Mouse (Mus musculus) liver, embryonic 12.5 days (tissue): Measurements from ENCODE around the gene Yipf1. TPM values are rescaled to one million over a fixed set of nuclear protein-coding genes. Genes with fewer than 3 reads are reported as not detected.
"Not testable (repeated sequence)": the region's sequence is repeated elsewhere in the genome, so short reads cannot be mapped to it uniquely, and the experiment has no call there.

Experiments used
- ATAC-seq: fragments of 200-750 bp; cut with Nextera tagmentation; 2 replicates; pipeline ENCODE4 v1.8.0; 2017; ENCODE audit warnings: moderate number of reproducible peaks, mild to moderate bottlenecking, moderate library complexity
- H3K27ac ChIP-seq: fragments of 300-500 bp; sonication (generic); 2 replicates; pipeline ENCODE4 v1.5.1; 2016; ENCODE audit warnings: mild to moderate bottlenecking
- H3K27me3 ChIP-seq: fragments of 300-500 bp; sonication (generic); replicated peaks from 2 replicates; pipeline ENCODE4 v1.6.1; 2016; ENCODE audit warnings: mild to moderate bottlenecking, moderate library complexity
- H3K36me3 ChIP-seq: fragments of 300-500 bp; sonication (generic); 2 replicates; pipeline ENCODE4 v1.6.1; 2016; ENCODE audit warnings: mild to moderate bottlenecking, moderate library complexity
- H3K4me1 ChIP-seq: fragments of 300-500 bp; sonication (generic); 2 replicates; pipeline ENCODE4 v1.6.1; 2016
- H3K4me2 ChIP-seq: fragments of 300-500 bp; sonication (generic); 2 replicates; pipeline ENCODE4 v1.6.1; 2016; ENCODE audit warnings: mild to moderate bottlenecking, moderate library complexity
- H3K4me3 ChIP-seq: fragments of 300-500 bp; sonication (generic); 2 replicates; pipeline ENCODE4 v1.5.1; 2016; ENCODE audit warnings: mild to moderate bottlenecking, moderate library complexity
- H3K9ac ChIP-seq: fragments of 300-500 bp; sonication (generic); 2 replicates; pipeline ENCODE4 v1.6.1; 2016; ENCODE audit warnings: mild to moderate bottlenecking, moderate library complexity
- H3K9me3 ChIP-seq: fragments of 300-500 bp; sonication (generic); replicated peaks from 2 replicates; pipeline ENCODE4 v1.6.1; 2016; ENCODE audit warnings: mild to moderate bottlenecking, moderate library complexity
- WGBS: fragments of 180-500 bp; shearing (Covaris S2); methylation state at CpG from one replicate; pipeline ENCODE4 v1.1.7; 2016; ENCODE audit not compliant: insufficient replicate concordance; 5-methylcytosine and 5-hydroxymethylcytosine counted together
- polyA plus RNA-seq: library from polyadenylated mRNA; unstranded; fragments of >200 nt; fragmentation: Nextera tagmentation; extraction: Ambion mirVana; gene quantifications from 2 replicates; pipeline ENCODE4 v1.2.1, GENCODE M21; 2016

Yipf1 gene
- polyA plus RNA-seq, 1 experiment from 2014 or later: 28.4 TPM

- no peaks in the 10 kb centered on the region for H3K4me1 ChIP-seq
- H3K4me3 ChIP-seq: no peak overlapping the region
- no peaks in the 10 kb centered on the region for H3K9me3 ChIP-seq
- H3K27ac ChIP-seq: no peak overlapping the region
- no peaks in the 10 kb centered on the region for H3K27me3 ChIP-seq
- no peak for ATAC-seq
- WGBS: 75% methylated on average over 8 of the region's 8 CpGs
- peaks cover 12% of the 10 kb centered on the region; the same call in 1 of the 2 replicates for H3K36me3 ChIP-seq
- H3K9ac ChIP-seq: no peak overlapping the region
- no peak overlapping the region for H3K4me2 ChIP-seq
Observed at GRCm38 (mm10) chr4:107336356-107336755, 22.2 kb downstream of the Yipf1 start.

- no peak for ATAC-seq
- H3K9me3 ChIP-seq: no peaks in the 10 kb centered on the region
- H3K9ac ChIP-seq: no peak overlapping the region
- no peaks in the 10 kb centered on the region for H3K27me3 ChIP-seq
- 81% methylated on average over 5 of the region's 5 CpGs for WGBS
- H3K4me2 ChIP-seq: no peak overlapping the region
- H3K4me1 ChIP-seq: no peaks in the 10 kb centered on the region
- H3K36me3 ChIP-seq: peaks cover 15% of the 10 kb centered on the region; the same call in 1 of the 2 replicates
- H3K27ac ChIP-seq: no peak overlapping the region
- H3K4me3 ChIP-seq: no peak overlapping the region
Observed at GRCm38 (mm10) chr4:107337455-107337854, 23.3 kb downstream of the Yipf1 start.

GRCm38 (mm10) chr4:107341354-107341753 is 27.2 kb downstream of the Yipf1 start:
- Histone ChIP-seq H3K4me1 (no peaks in the 10 kb centered on the region), H3K27me3 (no peaks in the 10 kb centered on the region), H3K9me3 (no peaks in the 10 kb centered on the region), H3K9ac (no peak overlapping the region), H3K36me3 (peaks cover 22% of the 10 kb centered on the region; the same call in 1 of the 2 replicates), H3K27ac (no peak overlapping the region), H3K4me3 (no peak overlapping the region), H3K4me2 (no peak overlapping the region)
- 84% methylated on average over 5 of the region's 5 CpGs for WGBS
- ATAC-seq: no peak

- no peaks in the 10 kb centered on the region for H3K9me3 ChIP-seq
- no peak overlapping the region for H3K27ac ChIP-seq
- H3K27me3 ChIP-seq: no peaks in the 10 kb centered on the region
- no peak overlapping the region for H3K9ac ChIP-seq
- no peak for ATAC-seq
- H3K4me3 ChIP-seq: no peak overlapping the region
- peaks cover 19% of the 10 kb centered on the region; the same call in 1 of the 2 replicates for H3K36me3 ChIP-seq
- H3K4me1 ChIP-seq: peaks cover 10% of the 10 kb centered on the region; the same call in 1 of the 2 replicates
- WGBS: 83% methylated on average over 7 of the region's 7 CpGs
- no peak overlapping the region for H3K4me2 ChIP-seq
Observed at GRCm38 (mm10) chr4:107344612-107345011, 30.4 kb downstream of the Yipf1 start.

GRCm38 (mm10) chr4:107347221-107347620 is 33.1 kb downstream of the Yipf1 start:
- H3K9ac ChIP-seq: no peak overlapping the region
- H3K4me3 ChIP-seq: no peak overlapping the region
- peaks cover 27% of the 10 kb centered on the region; the same call in 1 of the 2 replicates for H3K36me3 ChIP-seq
- no peaks in the 10 kb centered on the region for H3K27me3 ChIP-seq
- ATAC-seq: no peak
- peaks cover 22% of the 10 kb centered on the region for H3K4me1 ChIP-seq
- H3K27ac ChIP-seq: no peak overlapping the region
- H3K9me3 ChIP-seq: no peaks in the 10 kb centered on the region
- 74% methylated on average over 6 of the region's 6 CpGs for WGBS
- no peak overlapping the region for H3K4me2 ChIP-seq

- peaks cover 22% of the 10 kb centered on the region for H3K4me1 ChIP-seq
- H3K27ac ChIP-seq: no peak overlapping the region
- 71% methylated on average over 20 of the region's 20 CpGs for WGBS
- no peaks in the 10 kb centered on the region for H3K27me3 ChIP-seq
- ATAC-seq: no peak
- no peaks in the 10 kb centered on the region for H3K9me3 ChIP-seq
- peaks cover 22% of the 10 kb centered on the region; the same call in 1 of the 2 replicates for H3K36me3 ChIP-seq
- H3K4me2 ChIP-seq: no peak overlapping the region
- 0 out of 2 replicates have a peak overlapping the region, but pooled peaks have one; percentile 6 for H3K9ac ChIP-seq
- no peak overlapping the region for H3K4me3 ChIP-seq
Observed at GRCm38 (mm10) chr4:107348529-107349310, 34.6 kb downstream of the Yipf1 start.

- no peak for ATAC-seq
Observed at GRCm38 (mm10) chr4:107349311-107350008, 35.3 kb downstream of the Yipf1 start.

GRCm38 (mm10) chr4:107351368-107351767 is 37.2 kb downstream of the Yipf1 start:
- no peak for ATAC-seq
- peaks cover 22% of the 10 kb centered on the region for H3K4me1 ChIP-seq
- H3K4me3 ChIP-seq: no peak overlapping the region
- H3K27ac ChIP-seq: no peak overlapping the region
- H3K4me2 ChIP-seq: no peak overlapping the region
- no peaks in the 10 kb centered on the region for H3K27me3 ChIP-seq
- H3K9me3 ChIP-seq: no peaks in the 10 kb centered on the region
- no peak overlapping the region for H3K9ac ChIP-seq
- H3K36me3 ChIP-seq: peaks cover 11% of the 10 kb centered on the region; the same call in 1 of the 2 replicates

More at GRCm38 (mm10) chr4:107349311-107350008, 35.3 kb downstream of the Yipf1 start:
- Histone ChIP-seq H3K27me3 (no peaks in the 10 kb centered on the region), H3K36me3 (peaks cover 20% of the 10 kb centered on the region; the same call in 1 of the 2 replicates), H3K4me3 (no peak overlapping the region), H3K27ac (no peak overlapping the region), H3K9ac (0 out of 2 replicates have a peak overlapping the region, but pooled peaks have one; percentile 6), H3K9me3 (no peaks in the 10 kb centered on the region), H3K4me1 (peaks cover 22% of the 10 kb centered on the region), H3K4me2 (no peak overlapping the region)
- 58% methylated on average over 8 of the region's 8 CpGs for WGBS

GRCm38 (mm10) chr4:107353612-107354011 is 39.4 kb downstream of the Yipf1 start:
- ATAC-seq: no peak
- no peak overlapping the region for H3K4me3 ChIP-seq
- H3K9me3 ChIP-seq: no peaks in the 10 kb centered on the region
- no peak overlapping the region for H3K9ac ChIP-seq
- peaks cover 19% of the 10 kb centered on the region for H3K4me1 ChIP-seq
- WGBS: 65% methylated on average over 3 of the region's 3 CpGs
- no peak overlapping the region for H3K27ac ChIP-seq
- no peak overlapping the region for H3K4me2 ChIP-seq
- H3K36me3 ChIP-seq: peaks cover 9% of the 10 kb centered on the region; the same call in 1 of the 2 replicates
- no peaks in the 10 kb centered on the region for H3K27me3 ChIP-seq

- Histone ChIP-seq H3K9me3 (no peaks in the 10 kb centered on the region), H3K4me1 (peaks cover 17% of the 10 kb centered on the region), H3K4me3 (no peak overlapping the region), H3K36me3 (peaks cover 9% of the 10 kb centered on the region; the same call in 1 of the 2 replicates), H3K27me3 (no peaks in the 10 kb centered on the region), H3K4me2 (no peak overlapping the region), H3K9ac (no peak overlapping the region), H3K27ac (no peak overlapping the region)
- ATAC-seq: no peak
- 84% methylated on average over 5 of the region's 5 CpGs for WGBS
Observed at GRCm38 (mm10) chr4:107354126-107354525, 40.0 kb downstream of the Yipf1 start.

- H3K27ac ChIP-seq: no peak overlapping the region
- peaks cover 9% of the 10 kb centered on the region; the same call in 1 of the 2 replicates for H3K36me3 ChIP-seq
- no peak for ATAC-seq
- H3K27me3 ChIP-seq: no peaks in the 10 kb centered on the region
- no peak overlapping the region for H3K4me3 ChIP-seq
- H3K4me1 ChIP-seq: peaks cover 19% of the 10 kb centered on the region
- WGBS: 64% methylated on average over 4 of the region's 4 CpGs
- H3K9ac ChIP-seq: no peak overlapping the region
- H3K4me2 ChIP-seq: no peak overlapping the region
- H3K9me3 ChIP-seq: no peaks in the 10 kb centered on the region
Observed at GRCm38 (mm10) chr4:107354543-107354942, 40.4 kb downstream of the Yipf1 start.

- not testable (repeated sequence) for H3K4me1 ChIP-seq, ATAC-seq, H3K9me3 ChIP-seq, H3K4me3 ChIP-seq, H3K36me3 ChIP-seq, H3K9ac ChIP-seq, H3K27me3 ChIP-seq, H3K27ac ChIP-seq, H3K4me2 ChIP-seq
- 69% methylated on average over 8 of the region's 8 CpGs for WGBS
Observed at GRCm38 (mm10) chr4:107357172-107357571, 43.0 kb downstream of the Yipf1 start.
